Mouse (Mus musculus): ENCODE results near the gene Ccdc78. TPM values are rescaled to one million over a fixed set of nuclear protein-coding genes. Genes with fewer than 3 reads are reported as not detected.

Gene Ccdc78
- total and polyA plus RNA-seq, 3 experiments, result 0.08 to 0.85 TPM; not detected in 1

DNA sequence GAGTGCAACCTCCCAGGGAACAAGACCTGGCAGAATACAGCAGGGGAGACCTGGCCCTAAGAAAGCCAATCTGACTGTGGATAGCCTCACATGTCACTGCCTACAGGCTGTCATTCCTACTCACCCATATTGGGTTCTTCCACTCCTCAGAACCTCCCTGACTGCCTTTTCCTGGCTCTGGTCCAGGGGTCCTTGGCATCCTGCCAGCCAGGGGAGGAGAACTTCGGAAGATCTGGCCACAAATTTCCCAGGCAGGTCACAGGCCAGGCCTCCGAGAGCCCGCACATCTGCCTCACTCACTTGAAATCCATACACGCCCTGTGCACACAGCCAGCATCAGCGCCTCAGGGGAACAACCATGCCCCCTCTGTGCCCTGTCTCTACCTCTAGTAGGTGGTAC, 34.9 kb upstream of the Ccdc78 start:
- DNase-seq (ENCODE audit: low read depth, low spot score), result no peak
- Histone ChIP-seq H3K4me3 (ENCODE audit: control insufficient read depth in 1 of 2, insufficient read depth in 1 of 2, low read depth in 2 of 2, low read length in 2 of 2) (no peak overlapping the region), H3K4me1 (ENCODE audit: control insufficient read depth in 1 of 2, insufficient read depth in 2 of 2, low read length in 2 of 2) (no peaks in the 10 kb centered on the region), H3K9me3 (replicated peaks; ENCODE audit: insufficient read depth, low read length) (no peaks in the 10 kb centered on the region), H3K27me3 (ENCODE audit: control insufficient read depth in 1 of 2, insufficient read depth in 2 of 2, low read length in 2 of 2) (peaks cover 0 to 1% of the 10 kb centered on the region in 2 experiments; a peak in 1 of 4 replicates), H3K27ac (ENCODE audit: control insufficient read depth, low read depth, low read length) (no peak overlapping the region), H3K9ac (ENCODE audit: control insufficient read depth, low read depth, low read length, poor library complexity, severe bottlenecking) (no peak overlapping the region), H3K36me3 (ENCODE audit: control insufficient read depth in 1 of 2, insufficient read depth in 2 of 2, low read length in 2 of 2) (no peaks in the 10 kb centered on the region), H3K79me2 (ENCODE audit: control insufficient read depth, insufficient read depth, low read length, poor library complexity) (no peaks in the 10 kb centered on the region)
- TF ChIP-seq ETS1 (IDR thresholded peaks at IDR 0.05; ENCODE audit: low read depth, low read length) (no peak), USF2 (IDR thresholded peaks at IDR 0.05; ENCODE audit: borderline replicate concordance in 1 of 2, insufficient read depth in 1 of 2, low read depth in 1 of 2, low read length in 2 of 2) (no peak), MAX (IDR thresholded peaks at IDR 0.05; ENCODE audit: low read length) (no peak)

DNA sequence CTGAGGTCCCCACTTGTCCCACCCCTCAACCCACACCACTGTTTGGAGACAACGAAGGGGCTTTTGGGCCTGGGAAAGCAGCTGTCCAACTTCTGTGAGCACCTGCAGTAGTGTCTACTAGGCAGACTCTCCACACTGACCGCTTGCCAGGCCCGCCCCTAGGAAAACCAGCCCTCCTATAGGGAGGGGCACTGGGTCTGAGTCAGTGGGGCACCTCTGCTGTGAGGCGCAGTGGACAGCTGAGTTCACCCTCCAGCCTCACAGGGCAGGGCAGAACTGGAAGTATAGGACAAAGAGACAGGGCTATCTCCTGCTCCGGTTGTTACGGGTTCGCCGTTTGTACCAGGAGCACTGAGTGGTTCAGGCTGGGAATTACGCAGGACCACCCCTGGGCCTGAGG, 32.1 kb upstream of the Ccdc78 start, which contains the start of gene Msln:
Msln (minus strand) TSS at position 138 of the 400 bp plus-strand sequence.
- Histone ChIP-seq H3K4me3 (ENCODE audit: control insufficient read depth in 1 of 2, insufficient read depth in 1 of 2, low read depth in 2 of 2, low read length in 2 of 2) (no peak within 1 kb of the TSS), H3K27ac (ENCODE audit: control insufficient read depth, low read depth, low read length) (no peak within 1 kb of the TSS), H3K27me3 (ENCODE audit: control insufficient read depth in 1 of 2, insufficient read depth in 2 of 2, low read length in 2 of 2) (peaks cover 0 to 10% of the 10 kb centered on the region in 2 experiments; a peak in 3 of 4 replicates), H3K9me3 (replicated peaks; ENCODE audit: insufficient read depth, low read length) (no peaks in the 10 kb centered on the region), H3K36me3 (ENCODE audit: control insufficient read depth in 1 of 2, insufficient read depth in 2 of 2, low read length in 2 of 2) (no peaks in the 10 kb centered on the region), H3K9ac (ENCODE audit: control insufficient read depth, low read depth, low read length, poor library complexity, severe bottlenecking) (no peak within 1 kb of the TSS), H3K79me2 (ENCODE audit: control insufficient read depth, insufficient read depth, low read length, poor library complexity) (no peaks in the 10 kb centered on the region), H3K4me1 (ENCODE audit: control insufficient read depth in 1 of 2, insufficient read depth in 2 of 2, low read length in 2 of 2) (no peaks in the 10 kb centered on the region)
- no peak for DNase-seq (ENCODE audit: low read depth, low spot score)
- TF ChIP-seq E2F4 (IDR thresholded peaks at IDR 0.05; ENCODE audit: borderline replicate concordance, low read depth, low read length) (no peak), SMC3 (IDR thresholded peaks at IDR 0.05; ENCODE audit: low read depth, low read length) (no peak), ZC3H11A (IDR thresholded peaks at IDR 0.05; ENCODE audit: low read depth, low read length) (no peak), MEF2A (IDR thresholded peaks at IDR 0.05; ENCODE audit: extremely low read depth, insufficient replicate concordance, low read depth, low read length, poor library complexity, severe bottlenecking) (no peak), CHD2 (IDR thresholded peaks at IDR 0.05; ENCODE audit: low read length) (no peak), MAX (IDR thresholded peaks at IDR 0.05; ENCODE audit: low read length) (no peak), POLR2AphosphoS2 (IDR thresholded peaks at IDR 0.05; ENCODE audit: low read length) (no peak), RCOR1 (IDR thresholded peaks at IDR 0.05; ENCODE audit: low read depth, low read length) (no peak), MAZ (IDR thresholded peaks at IDR 0.05; ENCODE audit: low read depth, low read length) (no peak), RAD21 (IDR thresholded peaks at IDR 0.05; ENCODE audit: low read depth, low read length) (no peak), ETS1 (IDR thresholded peaks at IDR 0.05; ENCODE audit: low read depth, low read length) (no peak), KAT2A (conservative IDR thresholded peaks at IDR 0.05; ENCODE audit: low read depth, low read length) (no peak), TBP (IDR thresholded peaks at IDR 0.05; ENCODE audit: low read depth, low read length) (no peak), MYC (IDR thresholded peaks at IDR 0.05; ENCODE audit: low read depth, low read length) (no peak), POLR2AphosphoS5 (IDR thresholded peaks at IDR 0.05; ENCODE audit: borderline replicate concordance, low read depth, low read length) (no peak), GABPA (IDR thresholded peaks at IDR 0.05; ENCODE audit: low read depth, low read length) (no peak)

All from MEL (cell line).